Mouse (Mus musculus): Measurements from ENCODE around the gene Olfr324. TPM values are rescaled to one million over a fixed set of nuclear protein-coding genes. Genes with fewer than 3 reads are reported as not detected.

The Olfr324 gene
- polyA plus RNA-seq, 1 experiment from 2014 or later = not detected

- Histone ChIP-seq H3K9me3 (ENCODE audit: control insufficient read depth, low read length) (no peaks in the 10 kb centered on the region), H3K4me2 (ENCODE audit: low read length) (no peak overlapping the region), H3K4me3 (replicated peaks; ENCODE audit: low read length) (no peak overlapping the region), H3K27ac (ENCODE audit: low read length) (no peak overlapping the region), H3K36me3 (ENCODE audit: control insufficient read depth, insufficient read depth) (no peaks in the 10 kb centered on the region), H3K27me3 (replicated peaks; ENCODE audit: control insufficient read depth, insufficient read depth, low read length) (no peaks in the 10 kb centered on the region), H3K4me1 (replicated peaks; ENCODE audit: control insufficient read depth, insufficient read depth, low read length) (no peaks in the 10 kb centered on the region), H3K9ac (replicated peaks; ENCODE audit: low read depth, low read length) (no peak overlapping the region)
- no peak for ATAC-seq
These were observed 7.1 kb downstream of the Olfr324 start for GRCm38 (mm10) chr11:58602062-58602461.

GRCm38 (mm10) chr11:58602800-58603560 lies 8.1 kb downstream of the Olfr324 start:
- H3K9ac ChIP-seq (replicated peaks; ENCODE audit: low read depth, low read length) = no peak overlapping the region
- no peaks in the 10 kb centered on the region for H3K4me1 ChIP-seq (replicated peaks; ENCODE audit: control insufficient read depth, insufficient read depth, low read length)
- H3K27me3 ChIP-seq (replicated peaks; ENCODE audit: control insufficient read depth, insufficient read depth, low read length) = no peaks in the 10 kb centered on the region
- 84% methylated on average over 6 of the region's 6 CpGs for WGBS
- no peak overlapping the region for H3K4me2 ChIP-seq (ENCODE audit: low read length)
- H3K27ac ChIP-seq (ENCODE audit: low read length) = no peak overlapping the region
- no peaks in the 10 kb centered on the region for H3K9me3 ChIP-seq (ENCODE audit: control insufficient read depth, low read length)
- no peaks in the 10 kb centered on the region for H3K36me3 ChIP-seq (ENCODE audit: control insufficient read depth, insufficient read depth)
- H3K4me3 ChIP-seq (replicated peaks; ENCODE audit: low read length) = no peak overlapping the region
- ATAC-seq = no peak

- Histone ChIP-seq H3K4me2 (ENCODE audit: low read length) (no peak overlapping the region), H3K4me3 (replicated peaks; ENCODE audit: low read length) (no peak overlapping the region), H3K9ac (replicated peaks; ENCODE audit: low read depth, low read length) (no peak overlapping the region), H3K27ac (ENCODE audit: low read length) (no peak overlapping the region), H3K36me3 (ENCODE audit: control insufficient read depth, insufficient read depth) (no peaks in the 10 kb centered on the region), H3K4me1 (replicated peaks; ENCODE audit: control insufficient read depth, insufficient read depth, low read length) (no peaks in the 10 kb centered on the region), H3K27me3 (replicated peaks; ENCODE audit: control insufficient read depth, insufficient read depth, low read length) (no peaks in the 10 kb centered on the region), H3K9me3 (ENCODE audit: control insufficient read depth, low read length) (no peaks in the 10 kb centered on the region)
- ATAC-seq = no peak
- WGBS = 86% methylated on average over 2 of the region's 2 CpGs
These were observed 9.8 kb downstream of the Olfr324 start for GRCm38 (mm10) chr11:58604688-58605087.

- H3K9ac ChIP-seq (replicated peaks; ENCODE audit: low read depth, low read length) = no peak overlapping the region
- H3K4me1 ChIP-seq (replicated peaks; ENCODE audit: control insufficient read depth, insufficient read depth, low read length) = no peaks in the 10 kb centered on the region
- no peak overlapping the region for H3K4me2 ChIP-seq (ENCODE audit: low read length)
- H3K9me3 ChIP-seq (ENCODE audit: control insufficient read depth, low read length) = no peaks in the 10 kb centered on the region
- H3K4me3 ChIP-seq (replicated peaks; ENCODE audit: low read length) = no peak overlapping the region
- no peaks in the 10 kb centered on the region for H3K36me3 ChIP-seq (ENCODE audit: control insufficient read depth, insufficient read depth)
- no peaks in the 10 kb centered on the region for H3K27me3 ChIP-seq (replicated peaks; ENCODE audit: control insufficient read depth, insufficient read depth, low read length)
- no peak overlapping the region for H3K27ac ChIP-seq (ENCODE audit: low read length)
- ATAC-seq = no peak
- 90% methylated on average over 3 of the region's 3 CpGs for WGBS
These were observed 10.3 kb downstream of the Olfr324 start for GRCm38 (mm10) chr11:58605228-58605627.

- H3K36me3 ChIP-seq (ENCODE audit: control insufficient read depth, insufficient read depth) = no peaks in the 10 kb centered on the region
- no peak overlapping the region for H3K9ac ChIP-seq (replicated peaks; ENCODE audit: low read depth, low read length)
- H3K27me3 ChIP-seq (replicated peaks; ENCODE audit: control insufficient read depth, insufficient read depth, low read length) = no peaks in the 10 kb centered on the region
- no peaks in the 10 kb centered on the region for H3K9me3 ChIP-seq (ENCODE audit: control insufficient read depth, low read length)
- no peak overlapping the region for H3K27ac ChIP-seq (ENCODE audit: low read length)
- no peak overlapping the region for H3K4me2 ChIP-seq (ENCODE audit: low read length)
- H3K4me1 ChIP-seq (replicated peaks; ENCODE audit: control insufficient read depth, insufficient read depth, low read length) = no peaks in the 10 kb centered on the region
- 92% methylated on average over 12 of the region's 12 CpGs for WGBS
- no peak for ATAC-seq
- H3K4me3 ChIP-seq (replicated peaks; ENCODE audit: low read length) = no peak overlapping the region
These were observed 11.4 kb downstream of the Olfr324 start for GRCm38 (mm10) chr11:58606177-58606919.

- Histone ChIP-seq H3K9me3 (ENCODE audit: control insufficient read depth, low read length) (no peaks in the 10 kb centered on the region), H3K4me2 (ENCODE audit: low read length) (no peak overlapping the region), H3K36me3 (ENCODE audit: control insufficient read depth, insufficient read depth) (no peaks in the 10 kb centered on the region), H3K9ac (replicated peaks; ENCODE audit: low read depth, low read length) (no peak overlapping the region), H3K4me3 (replicated peaks; ENCODE audit: low read length) (no peak overlapping the region), H3K4me1 (replicated peaks; ENCODE audit: control insufficient read depth, insufficient read depth, low read length) (no peaks in the 10 kb centered on the region), H3K27me3 (replicated peaks; ENCODE audit: control insufficient read depth, insufficient read depth, low read length) (no peaks in the 10 kb centered on the region), H3K27ac (ENCODE audit: low read length) (no peak overlapping the region)
- no peak for ATAC-seq
- WGBS = 80% methylated on average over 6 of the region's 6 CpGs
These were observed 12.1 kb downstream of the Olfr324 start for GRCm38 (mm10) chr11:58607030-58607429.

GRCm38 (mm10) chr11:58613359-58613758 lies 18.4 kb downstream of the Olfr324 start:
- Histone ChIP-seq H3K4me3 (replicated peaks; ENCODE audit: low read length) (no peak overlapping the region), H3K27ac (ENCODE audit: low read length) (no peak overlapping the region), H3K27me3 (replicated peaks; ENCODE audit: control insufficient read depth, insufficient read depth, low read length) (no peaks in the 10 kb centered on the region), H3K9me3 (ENCODE audit: control insufficient read depth, low read length) (no peaks in the 10 kb centered on the region), H3K4me2 (ENCODE audit: low read length) (no peak overlapping the region), H3K4me1 (replicated peaks; ENCODE audit: control insufficient read depth, insufficient read depth, low read length) (no peaks in the 10 kb centered on the region), H3K9ac (replicated peaks; ENCODE audit: low read depth, low read length) (no peak overlapping the region), H3K36me3 (ENCODE audit: control insufficient read depth, insufficient read depth) (no peaks in the 10 kb centered on the region)
- no peak for ATAC-seq
- 82% methylated on average over 3 of the region's 3 CpGs for WGBS

- Histone ChIP-seq H3K4me3 (replicated peaks; ENCODE audit: low read length) (no peak overlapping the region), H3K27ac (ENCODE audit: low read length) (no peak overlapping the region), H3K9ac (replicated peaks; ENCODE audit: low read depth, low read length) (no peak overlapping the region), H3K36me3 (ENCODE audit: control insufficient read depth, insufficient read depth) (no peaks in the 10 kb centered on the region), H3K27me3 (replicated peaks; ENCODE audit: control insufficient read depth, insufficient read depth, low read length) (no peaks in the 10 kb centered on the region), H3K9me3 (ENCODE audit: control insufficient read depth, low read length) (no peaks in the 10 kb centered on the region), H3K4me2 (ENCODE audit: low read length) (no peak overlapping the region), H3K4me1 (replicated peaks; ENCODE audit: control insufficient read depth, insufficient read depth, low read length) (no peaks in the 10 kb centered on the region)
- ATAC-seq = no peak
These were observed 19.6 kb downstream of the Olfr324 start for GRCm38 (mm10) chr11:58614526-58614925.

GRCm38 (mm10) chr11:58615975-58616374 lies 21.1 kb downstream of the Olfr324 start, which contains the start of gene 2210407C18Rik:
2210407C18Rik (minus strand) TSS chr11:58616075.
- Histone ChIP-seq H3K36me3 (ENCODE audit: control insufficient read depth, insufficient read depth) (no peaks in the 10 kb centered on the region), H3K27ac (ENCODE audit: low read length) (no peak within 1 kb of the TSS), H3K27me3 (replicated peaks; ENCODE audit: control insufficient read depth, insufficient read depth, low read length) (no peaks in the 10 kb centered on the region), H3K4me3 (replicated peaks; ENCODE audit: low read length) (no peak within 1 kb of the TSS), H3K9me3 (ENCODE audit: control insufficient read depth, low read length) (no peaks in the 10 kb centered on the region), H3K4me1 (replicated peaks; ENCODE audit: control insufficient read depth, insufficient read depth, low read length) (no peaks in the 10 kb centered on the region), H3K9ac (replicated peaks; ENCODE audit: low read depth, low read length) (no peak within 1 kb of the TSS), H3K4me2 (ENCODE audit: low read length) (no peak within 1 kb of the TSS)
- ATAC-seq = no peak
- 84% methylated on average over 4 of the region's 4 CpGs for WGBS
